Mouse (Mus musculus) left cerebral cortex, postnatal 14 days (tissue): ENCODE data around the gene Polr2l. TPM values are rescaled to one million over a fixed set of nuclear protein-coding genes. Genes with fewer than 3 reads are reported as not detected.

Experiments used
- total RNA-seq, 2 experiments: library from RNA; stranded (reverse); gene quantifications; 2 replicates each; pipeline ENCODE4 v1.2.3; 2021

Polr2l gene
- total RNA-seq, 2 experiments from 2014 or later = 43.8 to 44.4 TPM

Other genes starting within 250 kb of the Polr2l start
- 10 to 100 TPM; 65.9 to 66.6 TPM for gene Phrf1, start 246.3 kb downstream of the Polr2l start, total RNA-seq
- 1 to 10 TPM in 1 of 2 experiments, not detected in 1; 1.4 TPM for gene Irf7, start 208.7 kb downstream of the Polr2l start, total RNA-seq
- gene Cdhr5, start 198.3 kb downstream of the Polr2l start, total RNA-seq = not detected
- not detected for gene Sct, start 196.0 kb downstream of the Polr2l start, total RNA-seq
- gene Drd4, start 183.1 kb downstream of the Polr2l start, total RNA-seq = under 1 TPM; 0.15 to 0.27 TPM
- gene Deaf1, start 147.4 kb downstream of the Polr2l start, total RNA-seq = 100 to 1,000 TPM; 164 to 170 TPM
- gene Tmem80, start 147.4 kb downstream of the Polr2l start, total RNA-seq = 10 to 100 TPM; 23.6 to 30.6 TPM
- gene Eps8l2, start 136.3 kb downstream of the Polr2l start, total RNA-seq = 1 to 10 TPM; 1.3 to 1.8 TPM
- gene Taldo1, start 82.9 kb downstream of the Polr2l start, total RNA-seq = 100 to 1,000 TPM; 102 to 119 TPM
- 10 to 100 TPM; 36.0 to 42.6 TPM for gene Gatd1, start 61.0 kb downstream of the Polr2l start, total RNA-seq
- 100 to 1,000 TPM; 338 to 362 TPM for gene Cend1, start 45.6 kb downstream of the Polr2l start, total RNA-seq
- 100 to 1,000 TPM; 331 to 339 TPM for gene Slc25a22, start 37.2 kb downstream of the Polr2l start, total RNA-seq
- 1 to 10 TPM; 1.2 to 2.4 TPM for gene Pidd1, start 31.1 kb downstream of the Polr2l start, total RNA-seq
- 100 to 1,000 TPM; 572 to 599 TPM for gene Rplp2, start 27.8 kb downstream of the Polr2l start, total RNA-seq
- 10 to 100 TPM; 22.9 to 28.8 TPM for gene Pnpla2, start 19.9 kb downstream of the Polr2l start, total RNA-seq
- gene Cracr2b, start 14.0 kb downstream of the Polr2l start, total RNA-seq = 1 to 10 TPM; 5.3 to 5.6 TPM
- 10 to 100 TPM; 27.5 to 33.8 TPM for gene Cd151, start 7.7 kb downstream of the Polr2l start, total RNA-seq
- gene Tspan4, start 108 bp upstream of the Polr2l start, total RNA-seq = 10 to 100 TPM; 23.2 to 23.7 TPM
- 10 to 100 TPM; 72.0 to 73.5 TPM for gene Chid1, start 64.7 kb upstream of the Polr2l start, total RNA-seq
- gene Ap2a2, start 87.0 kb upstream of the Polr2l start, total RNA-seq = 100 to 1,000 TPM; 230 to 231 TPM
- not detected for gene Muc6, start 180.2 kb upstream of the Polr2l start, total RNA-seq
- under 1 TPM; 0.55 to 0.70 TPM for gene Muc2, start 215.2 kb upstream of the Polr2l start, total RNA-seq